Mouse (Mus musculus) bone marrow, adult 2 months (tissue): Measurements from ENCODE around the gene Gemin5.
"Not testable (repeated sequence)": the region's sequence is repeated elsewhere in the genome, so short reads cannot be mapped to it uniquely, and the experiment has no call there.

Source experiments
- CTCF ChIP-seq: fragments of 200-500 bp; IDR thresholded peaks from 2 replicates; pipeline ENCODE4 v1.5.1; 2011; ENCODE audit warnings: low read length, control low read depth; ENCODE audit not compliant: control insufficient read depth, insufficient read depth
- POLR2A ChIP-seq: fragments of 200-500 bp; IDR thresholded peaks from 2 replicates; pipeline ENCODE4 v1.6.1; 2011; ENCODE audit warnings: low read depth, mild to moderate bottlenecking, control low read depth, low read length, borderline replicate concordance; ENCODE audit not compliant: control insufficient read depth

DNA sequence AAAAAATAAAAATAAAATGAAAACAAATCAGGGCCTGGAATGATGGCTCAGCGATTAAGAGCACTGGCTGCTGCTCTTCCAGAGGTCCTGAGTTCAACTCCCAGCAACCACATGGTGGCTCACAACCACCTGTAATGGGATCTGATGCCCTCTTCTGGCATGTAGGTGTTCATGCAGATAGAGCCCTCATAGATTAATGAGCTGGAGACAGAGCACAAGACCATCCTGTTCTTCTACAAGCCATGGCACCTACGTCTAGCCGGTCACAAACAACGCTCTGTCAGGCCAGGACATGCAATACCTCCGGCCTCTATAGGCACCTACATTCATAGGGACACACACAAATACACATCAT, 70.0 kb downstream of the Gemin5 start:
- TF ChIP-seq CTCF = peak; percentile 24; the same call in 1 of the 2 replicates
- TF ChIP-seq POLR2A = not testable (repeated sequence)
